Mouse (Mus musculus) liver, embryonic 16.5 days (tissue): ENCODE results near the gene Gtf3c6. TPM values are rescaled to one million over a fixed set of nuclear protein-coding genes. Genes with fewer than 3 reads are reported as not detected.

ENCODE experiments used
- ATAC-seq: fragments of 200-750 bp; cut with Nextera tagmentation; 2 replicates; pipeline ENCODE4 v1.8.0; 2017; ENCODE audit warnings: low read depth, mild to moderate bottlenecking, moderate number of reproducible peaks, moderate library complexity
- H3K27ac ChIP-seq: fragments of 300-500 bp; sonication (generic); 2 replicates; pipeline ENCODE4 v1.5.1; 2014; ENCODE audit warnings: mild to moderate bottlenecking, low read length
- H3K27me3 ChIP-seq: fragments of 300-500 bp; sonication (generic); 2 replicates; pipeline ENCODE4 v1.6.1; 2014; ENCODE audit warnings: low read depth, low read length, mixed read lengths; ENCODE audit not compliant: control insufficient read depth, insufficient read depth
- H3K36me3 ChIP-seq: fragments of 300-500 bp; sonication (generic); 2 replicates; pipeline ENCODE4 v1.6.1; 2014; ENCODE audit warnings: mild to moderate bottlenecking; ENCODE audit not compliant: control insufficient read depth, insufficient read depth
- H3K4me1 ChIP-seq: fragments of 300-500 bp; sonication (generic); 2 replicates; pipeline ENCODE4 v1.6.1; 2014; ENCODE audit warnings: low read depth, low read length, mixed read lengths; ENCODE audit not compliant: control insufficient read depth
- H3K4me2 ChIP-seq: fragments of 300-500 bp; sonication (generic); 2 replicates; pipeline ENCODE4 v1.6.1; 2014; ENCODE audit warnings: low read depth, low read length, mixed read lengths
- H3K4me3 ChIP-seq: fragments of 300-500 bp; sonication (generic); 2 replicates; pipeline ENCODE4 v1.5.1; 2014; ENCODE audit warnings: low read depth, mild to moderate bottlenecking, low read length
- H3K9ac ChIP-seq: fragments of 300-500 bp; sonication (generic); 2 replicates; pipeline ENCODE4 v1.6.1; 2014; ENCODE audit warnings: low read depth, low read length
- H3K9me3 ChIP-seq: fragments of 300-500 bp; sonication (generic); replicated peaks from 2 replicates; pipeline ENCODE4 v1.6.1; 2016; ENCODE audit warnings: low read length; ENCODE audit not compliant: control insufficient read depth
- WGBS: fragments of 180-500 bp; shearing (Covaris S2); extraction: QIAGEN DNeasy Blood & Tissue Kit; methylation state at CpG from one replicate; pipeline ENCODE4 v1.1.7; 2014; ENCODE audit not compliant: insufficient replicate concordance; 5-methylcytosine and 5-hydroxymethylcytosine counted together
- polyA plus RNA-seq: library from polyadenylated mRNA; unstranded; fragments of >200 nt; fragmentation: Nextera tagmentation; extraction: Ambion mirVana; gene quantifications from 2 replicates; pipeline ENCODE4 v1.2.1, GENCODE M21; 2015

Gtf3c6 gene
- polyA plus RNA-seq, 1 experiment from 2014 or later, result 22.7 TPM

- WGBS, result 29% methylated on average over 11 of the region's 11 CpGs
- Histone ChIP-seq H3K4me2 (peak overlapping the region; percentile 88), H3K27me3 (no peaks in the 10 kb centered on the region), H3K36me3 (peaks cover 7% of the 10 kb centered on the region), H3K27ac (peak overlapping the region; percentile 69; the same call in 1 of the 2 replicates), H3K4me3 (peak overlapping the region; percentile 90), H3K4me1 (peaks cover 3% of the 10 kb centered on the region), H3K9me3 (no peaks in the 10 kb centered on the region), H3K9ac (no peak overlapping the region; the same call in 1 of the 2 replicates)
- ATAC-seq, result peak; percentile 8; the same call in 1 of the 2 replicates
Observed at GRCm38 (mm10) chr10:40247166-40247716, 10.7 kb downstream of the Gtf3c6 start.

GRCm38 (mm10) chr10:40246374-40247165 is 11.3 kb downstream of the Gtf3c6 start, which contains the start of gene Rpf2:
Gene Rpf2, minus strand, starts transcription at chr10:40247036.
- Histone ChIP-seq H3K4me1 (peaks cover 3% of the 10 kb centered on the region), H3K27ac (peak within 1 kb of the TSS; percentile 69), H3K36me3 (peaks cover 7% of the 10 kb centered on the region), H3K9ac (peak within 1 kb of the TSS; percentile 73), H3K4me3 (peak within 1 kb of the TSS; percentile 90), H3K9me3 (no peaks in the 10 kb centered on the region), H3K4me2 (peak within 1 kb of the TSS; percentile 88), H3K27me3 (no peaks in the 10 kb centered on the region)
- under 1% methylated on average over 54 of the region's 54 CpGs for WGBS
- peak; percentile 93 for ATAC-seq

GRCm38 (mm10) chr10:40237826-40238225 is 20.1 kb downstream of the Gtf3c6 start:
- Histone ChIP-seq H3K4me1 (no peaks in the 10 kb centered on the region), H3K4me2 (no peak overlapping the region), H3K9me3 (no peaks in the 10 kb centered on the region), H3K9ac (no peak overlapping the region), H3K4me3 (no peak overlapping the region), H3K36me3 (peaks cover 10% of the 10 kb centered on the region), H3K27me3 (no peaks in the 10 kb centered on the region), H3K27ac (no peak overlapping the region)
- no peak for ATAC-seq
- 78% methylated on average over 5 of the region's 5 CpGs for WGBS

- Histone ChIP-seq H3K27ac (no peak overlapping the region), H3K9me3 (no peaks in the 10 kb centered on the region), H3K27me3 (no peaks in the 10 kb centered on the region), H3K4me1 (no peaks in the 10 kb centered on the region; the same call in 1 of the 2 replicates), H3K4me3 (no peak overlapping the region), H3K4me2 (no peak overlapping the region), H3K36me3 (peaks cover 16% of the 10 kb centered on the region), H3K9ac (no peak overlapping the region)
- ATAC-seq, result no peak
- WGBS, result 70% methylated on average over 3 of the region's 3 CpGs
Observed at GRCm38 (mm10) chr10:40233241-40233640, 24.7 kb downstream of the Gtf3c6 start.

- no peaks in the 10 kb centered on the region; the same call in 1 of the 2 replicates for H3K4me1 ChIP-seq
- no peak overlapping the region for H3K4me2 ChIP-seq
- H3K4me3 ChIP-seq, result no peak overlapping the region
- no peak overlapping the region for H3K27ac ChIP-seq
- WGBS, result 37% methylated on average over 7 of the region's 7 CpGs
- no peak overlapping the region for H3K9ac ChIP-seq
- H3K36me3 ChIP-seq, result peaks cover 14% of the 10 kb centered on the region
- no peak for ATAC-seq
- H3K9me3 ChIP-seq, result no peaks in the 10 kb centered on the region
- no peaks in the 10 kb centered on the region for H3K27me3 ChIP-seq
Observed at GRCm38 (mm10) chr10:40232442-40232841, 25.5 kb downstream of the Gtf3c6 start.

GRCm38 (mm10) chr10:40229725-40230124 is 28.2 kb downstream of the Gtf3c6 start:
- Histone ChIP-seq H3K27ac (no peak overlapping the region), H3K9ac (no peak overlapping the region), H3K27me3 (no peaks in the 10 kb centered on the region), H3K9me3 (no peaks in the 10 kb centered on the region), H3K4me2 (no peak overlapping the region), H3K4me3 (no peak overlapping the region), H3K4me1 (no peaks in the 10 kb centered on the region; the same call in 1 of the 2 replicates), H3K36me3 (peaks cover 17% of the 10 kb centered on the region)
- ATAC-seq, result no peak
- 85% methylated on average over 1 of the region's 1 CpGs for WGBS

GRCm38 (mm10) chr10:40227660-40228303 is 30.1 kb downstream of the Gtf3c6 start:
- H3K4me2 ChIP-seq, result no peak overlapping the region
- no peaks in the 10 kb centered on the region; the same call in 1 of the 2 replicates for H3K4me1 ChIP-seq
- peaks cover 18% of the 10 kb centered on the region for H3K36me3 ChIP-seq
- ATAC-seq, result no peak
- no peak overlapping the region for H3K27ac ChIP-seq
- no peaks in the 10 kb centered on the region for H3K27me3 ChIP-seq
- no peak overlapping the region for H3K4me3 ChIP-seq
- H3K9me3 ChIP-seq, result no peaks in the 10 kb centered on the region
- 82% methylated on average over 4 of the region's 4 CpGs for WGBS
- H3K9ac ChIP-seq, result no peak overlapping the region

GRCm38 (mm10) chr10:40218874-40219273 is 39.0 kb downstream of the Gtf3c6 start:
- H3K9me3 ChIP-seq, result no peaks in the 10 kb centered on the region
- WGBS, result 46% methylated on average over 3 of the region's 3 CpGs
- H3K36me3 ChIP-seq, result peaks cover 14% of the 10 kb centered on the region
- H3K4me3 ChIP-seq, result no peak overlapping the region
- no peak for ATAC-seq
- no peak overlapping the region for H3K27ac ChIP-seq
- no peaks in the 10 kb centered on the region for H3K27me3 ChIP-seq
- no peak overlapping the region for H3K9ac ChIP-seq
- H3K4me1 ChIP-seq, result no peaks in the 10 kb centered on the region
- no peak overlapping the region for H3K4me2 ChIP-seq
